In the genomic region with DNA sequence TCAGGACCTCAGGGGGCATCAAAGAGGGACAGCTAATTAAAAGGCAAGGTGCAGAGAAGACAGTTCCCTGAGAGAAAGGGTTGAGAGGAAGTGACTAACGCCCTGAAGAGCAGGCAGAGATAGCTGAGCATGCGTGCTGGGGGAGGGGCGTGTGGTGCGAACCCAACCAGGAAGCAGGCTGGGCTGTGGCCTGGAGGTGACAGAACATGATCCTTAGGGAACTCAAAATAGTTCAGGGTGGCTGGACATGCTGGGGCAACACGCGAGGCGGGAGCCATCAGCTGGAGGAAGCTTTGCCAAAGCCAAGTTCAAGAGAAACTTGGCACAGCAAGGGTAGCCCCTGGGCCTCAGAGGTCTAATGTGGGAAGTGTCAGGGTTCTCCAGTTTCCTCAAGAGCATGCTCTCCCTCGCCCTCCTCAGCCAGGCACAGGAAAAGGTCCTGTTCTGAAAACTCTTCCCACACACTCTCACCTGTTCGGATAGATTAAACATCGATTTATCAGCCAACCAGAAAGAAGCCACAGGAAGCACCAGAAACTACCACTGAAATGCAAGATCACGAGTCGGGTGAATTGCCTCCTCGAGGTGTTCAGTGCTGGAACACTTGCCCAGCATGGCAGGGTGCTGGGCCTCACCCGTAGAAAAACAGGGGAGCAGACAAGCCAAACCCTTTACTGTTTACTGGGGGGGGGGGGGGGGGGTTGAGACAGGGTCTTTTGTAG, we compare ENCODE assay signal across 9 mouse cellular contexts. TPM values are rescaled to one million over a fixed set of nuclear protein-coding genes. Genes with fewer than 3 reads are reported as not detected.
DNase-seq lines count a peak whose midpoint lies in the region; ATAC-seq and TF ChIP-seq lines count a peak whose summit lies in the region.
"Had no signal": no experiment of that assay in that cellular context is flagged by ENCODE, and none has a peak within 500 bp of the region (broad histone marks: within the 10 kb centered on the region; RNA-seq: fewer than 3 reads in every experiment).

No protein-coding gene starts in this region.

- TF ChIP-seq CTCF in heart, postnatal 0 days (IDR thresholded peaks at IDR 0.05; ENCODE audit: low read depth): no peak

- H3K9me3 ChIP-seq in heart, postnatal 0 days (replicated peaks; ENCODE audit: control insufficient read depth, low read length): no peaks in the 10 kb centered on the region

- no peak overlapping the region for H3K4me2 ChIP-seq in heart, postnatal 0 days (ENCODE audit: low read depth, low read length)

- peak; percentile 76 for DNase-seq in layer of hippocampus, adult 11-12 months (ENCODE audit: low spot score)
- no peak for DNase-seq in layer of hippocampus, adult 8-10 months (ENCODE audit: low spot score in 2 of 2)
- DNase-seq in embryo, embryonic 10 days (ENCODE audit: low spot score): peak; percentile 58
- DNase-seq in heart, postnatal 0 days (ENCODE audit: low spot score): peak; percentile 76
- DNase-seq in left cerebral cortex, postnatal 36 days (ENCODE audit: low spot score in 2 of 2): peak; percentile 26 to 28
- peak; percentile 61 to 68 for DNase-seq in monocyte, adult 2 months (ENCODE audit: low read depth in 1 of 2, low spot score in 2 of 2)
- DNase-seq in thymus, postnatal 10 days (ENCODE audit: low spot score in 2 of 2): peak; percentile 85 to 90
- no peak for DNase-seq in retina, postnatal 1 day

- H3K4me1 ChIP-seq in heart, postnatal 0 days (ENCODE audit: control insufficient read depth, insufficient read depth): peaks cover 12% of the 10 kb centered on the region

- WGBS in heart, postnatal 0 days: 29% methylated on average over 14 of the region's 14 CpGs

- ATAC-seq in heart, postnatal 0 days (ENCODE audit: insufficient read depth, low read depth): peak; percentile 59

- intact Hi-C loops in left cerebral cortex, postnatal 36 days (cut with DNase I): no loop called here

- peak overlapping the region; percentile 79 for H3K27ac ChIP-seq in heart, postnatal 0 days (ENCODE audit: low read depth)
- H3K27ac ChIP-seq: left cerebral cortex, adult 2 months had no signal

- H3K36me3 ChIP-seq in heart, postnatal 0 days (replicated peaks; ENCODE audit: control insufficient read depth, insufficient read depth, low read length): no peaks in the 10 kb centered on the region

- no peak for TF ChIP-seq EP300 in heart, postnatal 0 days (IDR thresholded peaks at IDR 0.05; ENCODE audit: low read depth)

- no peaks in the 10 kb centered on the region for H3K27me3 ChIP-seq in heart, postnatal 0 days (ENCODE audit: control insufficient read depth, insufficient read depth, low read length)

- H3K4me3 ChIP-seq in heart, postnatal 0 days (ENCODE audit: low read depth, low read length): no peak overlapping the region
- H3K4me3 ChIP-seq: left cerebral cortex, adult 2 months had no signal

- no peak overlapping the region; the same call in 1 of the 2 replicates for H3K9ac ChIP-seq in heart, postnatal 0 days (replicated peaks; ENCODE audit: low read depth, low read length)

RNA-seq across cellular contexts. Expression of a gene that starts 3.2 kb away (rescaled TPM):
- 10 to 100 TPM; 15.5 to 19.7 (median 16.6) TPM for total RNA-seq in layer of hippocampus, adult 8-10 months (2022)
- total RNA-seq in heart, postnatal 0 days (2014; rRNA removed; ENCODE audit: low replicate concordance): 54.2 and 54.6 TPM in 2 replicates
- polyA plus RNA-seq in heart, postnatal 0 days (2015; fragmentation: Nextera tagmentation; extraction: Ambion mirVana): 36.2 and 38.2 TPM in 2 replicates
- 10 to 100 TPM; 16.6 to 17.6 TPM for total RNA-seq in left cerebral cortex, postnatal 36 days (2021)

RNA-seq across cellular contexts. Expression of a gene that starts 35.2 kb away (rescaled TPM):
- total RNA-seq in layer of hippocampus, adult 8-10 months (2022): 10 to 100 TPM; 52.4 to 66.0 (median 59.8) TPM
- total RNA-seq in heart, postnatal 0 days (2014; rRNA removed; ENCODE audit: low replicate concordance): 3.6 and 9.2 TPM in 2 replicates
- polyA plus RNA-seq in heart, postnatal 0 days (2015; fragmentation: Nextera tagmentation; extraction: Ambion mirVana): 75.8 and 76.0 TPM in 2 replicates
- 10 to 100 TPM; 38.3 to 47.4 TPM for total RNA-seq in left cerebral cortex, postnatal 36 days (2021)

RNA-seq across cellular contexts. Expression of a gene that starts 50.1 kb away (rescaled TPM):
- 1 to 10 TPM in 3 of 4 experiments, under 1 TPM in 1; 0.89 to 2.3 (median 1.8) TPM for total RNA-seq in layer of hippocampus, adult 8-10 months (2022)
- 3.4 and 10.9 TPM in 2 replicates for total RNA-seq in heart, postnatal 0 days (2014; rRNA removed; ENCODE audit: low replicate concordance)
- 0.46 and 0.85 TPM in 2 replicates for polyA plus RNA-seq in heart, postnatal 0 days (2015; fragmentation: Nextera tagmentation; extraction: Ambion mirVana)
- 1 to 10 TPM; 1.2 to 1.3 TPM for total RNA-seq in left cerebral cortex, postnatal 36 days (2021)

Comparison
In these comparisons a context has a peak if more than half of its experiments do, and no peak if none do; other contexts are left out.
1. DNase-seq: peak in layer of hippocampus, adult 11-12 months (single experiment), embryo, embryonic 10 days (single experiment), heart, postnatal 0 days (single experiment), left cerebral cortex, postnatal 36 days (2 of 2), monocyte, adult 2 months (2 of 2) and thymus, postnatal 10 days (2 of 2); none in layer of hippocampus, adult 8-10 months (0 of 2) and retina, postnatal 1 day (single experiment).